12 mouse cellular contexts compared by ENCODE assay signal in genomic region chr9:23377831-23378730, GRCm38 (mm10).
A peak's percentile ranks its signal among the peaks of the same experiment; 100 is the strongest.
DNase-seq lines count a peak whose midpoint lies in the region; ATAC-seq and TF ChIP-seq lines count a peak whose summit lies in the region.
"Had no signal": no experiment of that assay in that cellular context is flagged by ENCODE, and none has a peak within 500 bp of the region (broad histone marks: within the 10 kb centered on the region; RNA-seq: fewer than 3 reads in every experiment).

No protein-coding gene starts in this region.

- ATAC-seq in heart, embryonic 15.5 days (replicated peaks; ENCODE audit: insufficient number of reproducible peaks, insufficient read depth, low FRiP score, low read depth): no peak
- no peak for ATAC-seq in embryonic facial prominence, embryonic 12.5 days (ENCODE audit: insufficient number of reproducible peaks, insufficient read depth, low FRiP score, low TSS enrichment)
- peak; percentile 66 for ATAC-seq in hindbrain, embryonic 12.5 days (ENCODE audit: low FRiP score)
- peak; percentile 56 for ATAC-seq in midbrain, embryonic 16.5 days
- no peak for ATAC-seq in intestine, postnatal 0 days

- TF ChIP-seq POLR2A in kidney, adult 2 months (IDR thresholded peaks at IDR 0.05; ENCODE audit: low read depth, low read length): no peak

- H3K27ac ChIP-seq in heart, embryonic 15.5 days: peak overlapping the region; percentile 45; the same call in 1 of the 2 replicates
- H3K27ac ChIP-seq in embryonic facial prominence, embryonic 12.5 days: peak overlapping the region; percentile 59; the same call in 1 of the 2 replicates
- H3K27ac ChIP-seq in hindbrain, embryonic 12.5 days: peak overlapping the region; percentile 77
- peak overlapping the region; percentile 37; the same call in 1 of the 2 replicates for H3K27ac ChIP-seq in midbrain, embryonic 16.5 days (ENCODE audit: low read length)
- no peak overlapping the region for H3K27ac ChIP-seq in kidney, adult 2 months (ENCODE audit: insufficient read depth, low read depth, low read length)
- no peak overlapping the region for H3K27ac ChIP-seq in intestine, postnatal 0 days (ENCODE audit: low read depth, low read length)
- H3K27ac ChIP-seq: limb, embryonic 15.5 days had no signal

- intact Hi-C loops in heart, postnatal 14 days (cut with DNase I): no loop called here

- DNase-seq in heart, postnatal 14 days: no peak
- DNase-seq in right cerebral cortex, adult 18-20 months: no peak
- DNase-seq in kidney, adult 2 months: no peak
- DNase-seq: adrenal gland, adult 8-10 months; cerebellum, adult 11 months; thymus, postnatal 25 days had no signal

- H3K4me1 ChIP-seq in heart, embryonic 15.5 days (replicated peaks): peaks cover 12% of the 10 kb centered on the region
- H3K4me1 ChIP-seq in embryonic facial prominence, embryonic 12.5 days: peaks cover 20% of the 10 kb centered on the region; the same call in 1 of the 2 replicates
- peaks cover 32% of the 10 kb centered on the region for H3K4me1 ChIP-seq in hindbrain, embryonic 12.5 days
- peaks cover 25% of the 10 kb centered on the region for H3K4me1 ChIP-seq in midbrain, embryonic 16.5 days (ENCODE audit: control insufficient read depth, insufficient read depth, low read length)
- no peaks in the 10 kb centered on the region for H3K4me1 ChIP-seq in kidney, adult 2 months (ENCODE audit: control insufficient read depth, insufficient read depth, low read length)
- H3K4me1 ChIP-seq in intestine, postnatal 0 days (replicated peaks; ENCODE audit: control insufficient read depth, insufficient read depth, low read length): no peaks in the 10 kb centered on the region

- H3K4me3 ChIP-seq in heart, embryonic 15.5 days: no peak overlapping the region
- no peak overlapping the region for H3K4me3 ChIP-seq in embryonic facial prominence, embryonic 12.5 days
- no peak overlapping the region for H3K4me3 ChIP-seq in hindbrain, embryonic 12.5 days
- no peak overlapping the region for H3K4me3 ChIP-seq in midbrain, embryonic 16.5 days (ENCODE audit: low read depth, low read length)
- no peak overlapping the region for H3K4me3 ChIP-seq in kidney, adult 2 months (ENCODE audit: insufficient read depth, low read depth, low read length)
- H3K4me3 ChIP-seq in intestine, postnatal 0 days (ENCODE audit: low read depth, low read length): no peak overlapping the region
- H3K4me3 ChIP-seq: limb, embryonic 15.5 days had no signal

- no peak for TF ChIP-seq CTCF in kidney, adult 2 months (conservative IDR thresholded peaks at IDR 0.05; ENCODE audit: insufficient read depth, insufficient read length, low read depth, low read length)
- TF ChIP-seq CTCF in intestine, postnatal 0 days (IDR thresholded peaks at IDR 0.05; ENCODE audit: low read depth): no peak

- WGBS in heart, embryonic 15.5 days: 71% methylated on average over 5 of the region's 5 CpGs
- 29% methylated on average over 5 of the region's 5 CpGs for WGBS in embryonic facial prominence, embryonic 12.5 days
- 25% methylated on average over 5 of the region's 5 CpGs for WGBS in hindbrain, embryonic 12.5 days
- 10% methylated on average over 5 of the region's 5 CpGs for WGBS in midbrain, embryonic 16.5 days
- WGBS in kidney, adult 2 months: 68% methylated on average over 5 of the region's 5 CpGs
- 63% methylated on average over 5 of the region's 5 CpGs for WGBS in intestine, postnatal 0 days

- H3K4me2 ChIP-seq in heart, embryonic 15.5 days: no peak overlapping the region
- H3K4me2 ChIP-seq in embryonic facial prominence, embryonic 12.5 days (replicated peaks): no peak overlapping the region
- H3K4me2 ChIP-seq in hindbrain, embryonic 12.5 days (replicated peaks): no peak overlapping the region
- H3K4me2 ChIP-seq in midbrain, embryonic 16.5 days (ENCODE audit: low read length): no peak overlapping the region
- H3K4me2 ChIP-seq in intestine, postnatal 0 days (replicated peaks; ENCODE audit: low read depth): no peak overlapping the region
- H3K4me2 ChIP-seq: limb, embryonic 15.5 days had no signal

- no peak overlapping the region for H3K9ac ChIP-seq in heart, embryonic 15.5 days
- H3K9ac ChIP-seq in embryonic facial prominence, embryonic 12.5 days: no peak overlapping the region
- H3K9ac ChIP-seq in hindbrain, embryonic 12.5 days: no peak overlapping the region
- H3K9ac ChIP-seq in midbrain, embryonic 16.5 days (ENCODE audit: low read depth, low read length): no peak overlapping the region
- no peak overlapping the region for H3K9ac ChIP-seq in intestine, postnatal 0 days (ENCODE audit: low read depth, low read length)
- H3K9ac ChIP-seq: limb, embryonic 15.5 days had no signal

- H3K9me3 ChIP-seq in heart, embryonic 15.5 days (replicated peaks): no peaks in the 10 kb centered on the region
- no peaks in the 10 kb centered on the region for H3K9me3 ChIP-seq in embryonic facial prominence, embryonic 12.5 days
- no peaks in the 10 kb centered on the region for H3K9me3 ChIP-seq in hindbrain, embryonic 12.5 days (replicated peaks)
- no peaks in the 10 kb centered on the region for H3K9me3 ChIP-seq in midbrain, embryonic 16.5 days (replicated peaks; ENCODE audit: control insufficient read depth, low read length, poor library complexity, severe bottlenecking)
- no peaks in the 10 kb centered on the region for H3K9me3 ChIP-seq in intestine, postnatal 0 days (ENCODE audit: control insufficient read depth)
- H3K9me3 ChIP-seq: limb, embryonic 15.5 days had no signal

- H3K36me3 ChIP-seq in heart, embryonic 15.5 days: no peaks in the 10 kb centered on the region
- no peaks in the 10 kb centered on the region for H3K36me3 ChIP-seq in embryonic facial prominence, embryonic 12.5 days
- H3K36me3 ChIP-seq in hindbrain, embryonic 12.5 days: no peaks in the 10 kb centered on the region
- no peaks in the 10 kb centered on the region for H3K36me3 ChIP-seq in midbrain, embryonic 16.5 days (ENCODE audit: control insufficient read depth, insufficient read depth, low read length)
- no peaks in the 10 kb centered on the region for H3K36me3 ChIP-seq in kidney, adult 2 months (ENCODE audit: control insufficient read depth, insufficient read depth, low read length)
- no peaks in the 10 kb centered on the region for H3K36me3 ChIP-seq in intestine, postnatal 0 days (ENCODE audit: control insufficient read depth, insufficient read depth)
- H3K36me3 ChIP-seq: limb, embryonic 15.5 days had no signal

- no peaks in the 10 kb centered on the region for H3K27me3 ChIP-seq in heart, embryonic 15.5 days
- H3K27me3 ChIP-seq in embryonic facial prominence, embryonic 12.5 days: no peaks in the 10 kb centered on the region
- no peaks in the 10 kb centered on the region for H3K27me3 ChIP-seq in hindbrain, embryonic 12.5 days
- no peaks in the 10 kb centered on the region for H3K27me3 ChIP-seq in midbrain, embryonic 16.5 days (ENCODE audit: control insufficient read depth, insufficient read depth, low read depth, low read length)
- H3K27me3 ChIP-seq in kidney, adult 2 months (replicated peaks; ENCODE audit: control insufficient read depth, insufficient read depth, low read length): no peaks in the 10 kb centered on the region; the same call in 1 of the 2 replicates
- no peaks in the 10 kb centered on the region for H3K27me3 ChIP-seq in intestine, postnatal 0 days (replicated peaks; ENCODE audit: control insufficient read depth, insufficient read depth, low read length)
- H3K27me3 ChIP-seq: limb, embryonic 15.5 days had no signal

Comparison
In these comparisons a context has a peak if more than half of its experiments do, and no peak if none do; other contexts are left out.
1. ATAC-seq: peak in hindbrain, embryonic 12.5 days (single experiment) and midbrain, embryonic 16.5 days (single experiment); none in heart, embryonic 15.5 days (single experiment), embryonic facial prominence, embryonic 12.5 days (single experiment) and intestine, postnatal 0 days (single experiment).
2. H3K27ac ChIP-seq: peak in heart, embryonic 15.5 days (single experiment), embryonic facial prominence, embryonic 12.5 days (single experiment), hindbrain, embryonic 12.5 days (single experiment) and midbrain, embryonic 16.5 days (single experiment); none in kidney, adult 2 months (single experiment) and intestine, postnatal 0 days (single experiment).